Mouse (Mus musculus) spleen, postnatal 36 days (tissue): ENCODE measurements around the gene Ap4e1.

Source experiments
- DNase-seq, 2 experiments: peaks; one replicate each; pipeline ENCODE4 v3.0.0; 2022; ENCODE audit warnings: low spot score in 2 of 2, mixed read lengths in 1 of 2

The Ap4e1 gene

DNA sequence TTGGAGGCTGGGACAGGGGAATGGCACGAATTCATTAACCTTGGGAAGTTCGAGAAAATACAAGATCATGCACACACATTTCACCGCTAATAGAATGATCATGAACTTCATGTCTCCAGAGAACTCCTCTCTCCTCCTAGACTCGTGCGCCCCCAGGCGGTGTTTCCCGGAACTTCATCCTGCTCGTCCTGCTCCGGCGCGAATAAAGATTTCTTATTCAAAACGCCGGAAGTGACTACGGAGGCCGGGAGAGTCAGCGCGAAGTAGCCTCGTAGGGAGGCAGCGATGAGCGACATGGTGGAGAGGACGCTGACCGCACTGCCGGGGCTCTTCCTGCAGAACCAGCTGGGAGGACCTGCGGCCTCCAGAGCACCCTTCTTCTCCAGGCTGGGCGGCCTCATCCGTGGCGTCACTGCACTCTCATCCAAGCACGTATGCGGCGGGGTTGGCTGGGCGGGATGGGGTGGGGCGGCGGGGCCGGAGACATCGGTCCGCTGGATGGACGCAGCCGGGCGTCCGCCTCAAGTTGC is at the start of gene Ap4e1:
Gene Ap4e1 (plus strand): TSS at position 249 of the 530 bp plus-strand sequence.
- peak; percentile 88 to 93 for DNase-seq

- DNase-seq, result no peak
These were observed 46.8 kb upstream of the Ap4e1 start for GRCm38 (mm10) chr2:126961696-126962095.

DNA sequence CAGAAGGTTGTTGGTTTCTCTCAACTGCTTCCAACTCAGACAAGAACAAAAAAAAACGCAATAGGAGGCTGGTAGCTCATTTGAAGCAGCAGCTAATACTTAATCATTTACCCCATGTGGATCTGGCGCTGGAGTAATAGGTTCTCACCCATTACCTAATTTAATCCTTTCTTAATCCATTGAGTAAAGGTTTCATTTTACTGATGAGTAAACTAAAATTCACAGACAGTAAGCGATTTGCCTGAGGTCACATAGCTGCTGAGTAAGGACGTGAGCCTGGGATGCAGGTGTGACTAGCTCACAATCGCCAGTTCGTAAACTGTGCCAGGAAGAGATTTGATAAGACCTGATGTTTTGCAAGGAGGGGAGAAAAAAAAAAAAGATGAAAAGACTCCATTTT is 31.1 kb upstream of the Ap4e1 start:
- no peak for DNase-seq

- no peak for DNase-seq
These were observed 25.3 kb upstream of the Ap4e1 start for GRCm38 (mm10) chr2:126983221-126983620.

GRCm38 (mm10) chr2:126989919-126990318 is 18.6 kb upstream of the Ap4e1 start:
- no peak for DNase-seq

GRCm38 (mm10) chr2:126992742-126993141 is 15.8 kb upstream of the Ap4e1 start:
- DNase-seq, result no peak

DNA sequence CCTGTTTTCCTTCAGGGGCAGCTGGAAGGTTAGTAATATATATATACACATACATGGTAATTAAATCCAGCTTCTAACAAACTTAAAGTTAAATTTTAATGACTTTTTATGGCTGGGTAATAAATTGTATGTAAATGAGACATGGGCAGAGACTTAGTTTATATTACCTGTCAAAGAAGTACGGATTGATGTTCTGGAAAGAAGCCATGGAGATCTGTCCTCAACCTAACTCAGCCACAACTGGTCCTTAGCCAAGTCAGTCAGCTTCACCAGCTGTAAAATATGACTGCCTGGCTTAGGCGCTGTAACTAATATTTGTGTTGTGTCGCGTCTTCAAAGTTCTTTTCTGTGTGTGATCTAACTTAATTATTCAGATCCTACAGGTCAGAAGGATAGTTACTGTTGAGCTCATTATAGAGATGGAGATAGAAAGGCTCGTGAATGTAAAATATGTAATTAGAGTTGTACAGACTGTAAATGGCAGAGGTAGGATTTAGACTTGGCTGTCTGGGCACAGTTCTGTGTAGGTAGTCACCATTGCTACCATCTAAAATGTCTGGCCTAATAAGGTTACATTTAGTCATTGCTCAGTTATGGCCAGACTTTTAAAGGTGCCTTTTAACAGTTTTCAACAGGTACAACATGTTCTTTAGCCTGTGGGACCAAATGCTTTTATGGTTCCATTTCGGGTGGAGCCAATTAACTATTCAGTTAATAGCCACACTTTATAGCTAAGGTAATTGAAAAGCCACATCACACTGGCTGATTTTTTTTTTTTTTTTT is 13.9 kb upstream of the Ap4e1 start:
- DNase-seq, result no peak

DNA sequence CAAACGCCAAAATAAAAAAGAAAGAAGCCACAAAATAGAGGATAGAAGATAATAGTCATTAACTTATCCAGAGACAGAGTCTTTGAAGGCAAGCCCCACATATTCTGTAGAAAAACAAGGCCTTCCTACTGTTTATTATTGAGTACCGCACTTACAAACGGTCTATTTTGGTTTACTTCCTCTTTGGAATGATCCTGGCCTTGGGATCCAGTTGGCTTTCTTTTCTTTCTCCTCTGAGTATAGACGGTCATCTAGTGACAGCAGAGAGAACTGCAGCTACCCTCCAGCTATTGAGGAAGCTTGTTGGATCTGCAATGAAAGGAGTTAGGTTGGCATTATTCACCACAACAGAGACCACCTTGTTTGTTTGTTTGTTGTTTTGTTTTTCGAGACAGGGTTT is 11.8 kb upstream of the Ap4e1 start:
- peak in 1 of 2 experiments; percentile 8 for DNase-seq

DNA sequence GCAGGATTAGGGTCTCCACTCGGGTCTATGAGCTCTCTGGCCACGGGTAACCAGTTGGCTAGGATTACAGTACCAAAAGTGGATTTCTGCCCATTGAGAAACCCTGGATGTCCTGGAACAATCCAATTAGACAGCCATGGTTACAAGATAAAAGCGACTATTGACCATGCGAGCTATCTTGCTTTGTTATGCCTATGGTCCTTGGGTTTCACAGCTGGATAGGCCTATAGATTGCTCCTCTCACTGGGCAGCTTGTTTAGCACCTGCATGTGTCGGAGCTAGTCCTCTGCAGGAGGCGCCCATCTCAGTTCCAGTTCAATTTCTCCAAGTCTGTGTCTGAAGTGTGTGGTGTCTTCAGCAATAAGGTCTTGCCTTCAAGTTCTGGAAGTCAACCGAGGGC is 10.3 kb upstream of the Ap4e1 start:
- no peak for DNase-seq

- DNase-seq, result no peak
These were observed 7.9 kb upstream of the Ap4e1 start for GRCm38 (mm10) chr2:127000406-127001324.

- no peak for DNase-seq
These were observed 4.5 kb upstream of the Ap4e1 start for GRCm38 (mm10) chr2:127004046-127004445.

GRCm38 (mm10) chr2:127006634-127007370 is 1.7 kb upstream of the Ap4e1 start:
- DNase-seq, result peak; percentile 49 to 60

GRCm38 (mm10) chr2:127007509-127007908 is 1.0 kb upstream of the Ap4e1 start:
- no peak for DNase-seq

DNA sequence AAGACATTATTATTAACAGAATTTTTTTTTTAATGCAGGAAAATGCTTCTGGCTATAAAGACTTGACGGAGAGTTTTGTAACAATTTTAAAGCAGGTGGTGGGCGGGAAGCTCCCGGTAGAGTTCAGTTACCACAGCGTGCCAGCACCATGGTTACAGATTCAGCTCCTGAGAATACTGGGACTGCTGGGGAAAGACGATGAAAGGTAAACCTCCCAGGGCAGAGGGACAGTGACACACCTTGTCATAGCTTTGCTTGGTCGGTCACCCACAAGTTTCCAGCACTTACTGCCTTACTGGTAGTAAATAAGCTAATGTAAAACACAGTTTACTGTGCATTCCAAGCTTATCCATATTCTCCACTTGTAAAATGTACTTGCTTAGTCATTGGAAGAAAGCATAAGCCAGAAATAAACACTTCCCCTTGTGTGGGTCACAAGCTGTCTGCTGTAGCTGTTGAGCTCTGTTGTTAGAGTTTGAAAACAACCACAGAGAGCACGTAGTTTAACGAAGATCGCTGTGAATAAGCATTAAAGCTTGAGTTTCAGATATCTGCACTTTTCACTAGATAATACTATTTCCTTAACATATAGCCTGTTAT is 26.6 kb downstream of the Ap4e1 start:
- no peak for DNase-seq

DNA sequence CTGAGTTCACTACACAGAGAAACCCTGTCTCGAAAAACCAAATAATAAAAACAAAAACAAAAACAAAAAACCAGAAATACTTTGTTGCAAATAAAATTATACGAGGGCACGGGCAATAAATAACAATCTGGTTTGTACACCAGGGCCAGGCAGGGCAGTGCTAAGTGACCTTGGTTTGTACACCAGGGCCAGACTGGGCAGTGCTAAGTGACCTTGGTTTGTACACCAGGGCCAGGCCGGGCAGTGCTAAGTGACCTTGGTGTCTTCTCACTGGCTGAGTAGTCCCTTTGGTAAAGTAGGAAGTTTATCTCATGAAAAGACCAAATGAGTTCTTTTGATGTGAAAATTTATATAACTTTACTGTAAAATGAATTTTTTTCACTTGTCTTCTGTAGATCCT is 28.8 kb downstream of the Ap4e1 start:
- DNase-seq, result no peak

- DNase-seq, result no peak
These were observed 53.0 kb downstream of the Ap4e1 start for GRCm38 (mm10) chr2:127061471-127061870.

GRCm38 (mm10) chr2:127068806-127069205 is 60.3 kb downstream of the Ap4e1 start:
- no peak for DNase-seq

- no peak for DNase-seq
These were observed 61.4 kb downstream of the Ap4e1 start for GRCm38 (mm10) chr2:127069781-127070434.

DNA sequence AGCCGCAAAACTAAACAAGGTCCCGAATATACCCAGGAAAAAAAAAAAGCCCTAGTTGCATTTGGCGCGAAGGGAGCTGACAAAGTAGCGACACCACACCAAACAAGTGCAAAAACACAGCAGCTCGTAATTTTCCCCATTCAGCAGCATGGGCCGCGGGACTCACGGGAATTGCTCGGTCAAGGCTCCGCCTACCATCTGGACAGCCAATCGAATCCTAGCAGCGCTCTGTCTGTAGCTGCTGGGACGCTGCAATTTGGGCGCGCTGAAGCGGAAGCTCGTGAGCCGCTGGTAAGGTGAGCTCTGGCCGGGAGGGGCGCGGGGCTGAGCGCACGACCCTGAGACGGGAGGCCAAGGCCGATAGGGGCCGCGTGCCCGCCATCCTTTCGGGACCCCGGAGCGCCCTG is 61.9 kb downstream of the Ap4e1 start, which contains the start of gene Blvra:
Gene Blvra (plus strand): TSS at position 231 of the 407 bp plus-strand sequence.
- DNase-seq, result peak; percentile 90

DNA sequence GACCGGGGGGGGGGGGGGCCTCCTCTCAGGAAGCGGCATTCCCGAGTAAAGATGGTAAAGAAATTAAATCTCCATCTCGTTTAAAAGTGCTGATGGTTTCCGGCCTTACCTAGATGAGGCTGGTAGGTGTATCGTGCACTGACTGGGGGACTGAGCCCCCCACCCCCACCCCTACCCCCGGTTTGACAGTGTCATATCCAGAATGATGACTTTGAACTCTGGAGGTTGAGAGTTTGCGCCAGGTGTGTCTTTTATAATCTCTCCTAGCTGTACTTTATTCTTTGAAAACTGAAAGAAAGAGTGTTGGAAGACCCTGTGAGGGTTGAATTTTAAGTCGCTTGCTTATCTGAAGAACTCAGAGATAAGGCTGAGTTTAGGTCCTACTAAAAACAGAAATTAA is 62.4 kb downstream of the Ap4e1 start:
- no peak for DNase-seq

- DNase-seq, result no peak
These were observed 65.6 kb downstream of the Ap4e1 start for GRCm38 (mm10) chr2:127074116-127074515.
